Mouse (Mus musculus): ENCODE results near the gene Gpr61. TPM values are rescaled to one million over a fixed set of nuclear protein-coding genes. Genes with fewer than 3 reads are reported as not detected.
A peak's percentile ranks its signal among the peaks of the same experiment; 100 is the strongest.

The Gpr61 gene
- polyA plus RNA-seq, 2 experiments, result 0.04 TPM; not detected in 1

GRCm38 (mm10) chr3:108131216-108131615 lies 23.5 kb downstream of the Gpr61 start:
- no peaks in the 10 kb centered on the region for H3K36me3 ChIP-seq (replicated peaks; ENCODE audit: control insufficient read depth, insufficient read depth, low read depth)
- 79% methylated on average over 5 of the region's 5 CpGs for WGBS (ENCODE audit: insufficient replicate concordance)
- no peak for TF ChIP-seq CTCF (IDR thresholded peaks at IDR 0.05; ENCODE audit: low read depth)
- TF ChIP-seq EP300 (IDR thresholded peaks at IDR 0.05; ENCODE audit: low read depth), result no peak
- no peak overlapping the region for H3K27ac ChIP-seq
- H3K27me3 ChIP-seq (ENCODE audit: control insufficient read depth, insufficient read depth, low read length), result no peaks in the 10 kb centered on the region
- peak overlapping the region; percentile 22; the same call in 1 of the 2 replicates for H3K4me2 ChIP-seq (ENCODE audit: low read depth)
- no peaks in the 10 kb centered on the region for H3K9me3 ChIP-seq (ENCODE audit: control insufficient read depth, low read length)
- ATAC-seq (ENCODE audit: insufficient read depth) (no peak), DNase-seq (ENCODE audit: low read depth in 3 of 3, low spot score in 3 of 3) (no peak)
- H3K9ac ChIP-seq (replicated peaks), result no peak overlapping the region
- peaks cover 47 to 55% of the 10 kb centered on the region in 2 experiments for H3K4me1 ChIP-seq (replicated peaks; ENCODE audit: control insufficient read depth in 2 of 2, insufficient read depth in 2 of 2, low read length in 1 of 2)
- H3K4me3 ChIP-seq (ENCODE audit: insufficient read depth in 1 of 2, low read depth in 2 of 2, low read length in 2 of 2), result no peak overlapping the region

DNA sequence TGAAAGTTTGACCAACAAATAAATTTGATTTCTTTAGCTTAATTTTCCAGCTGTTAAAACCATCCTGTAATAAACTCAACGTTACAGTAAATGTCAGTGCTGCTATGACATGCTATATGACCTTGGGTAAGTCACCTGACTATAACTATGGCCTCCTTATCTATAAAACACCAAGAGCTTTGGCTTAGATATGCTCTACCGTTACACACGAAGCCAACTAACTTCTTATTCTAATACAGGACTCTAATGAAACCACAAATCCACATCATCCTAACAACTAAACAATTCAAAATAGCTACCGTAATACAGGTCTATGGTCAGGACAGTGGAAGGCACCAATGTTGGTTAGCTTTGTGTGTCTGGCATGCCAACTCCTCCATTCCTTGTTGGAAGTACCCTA lies 24.9 kb downstream of the Gpr61 start:
- Histone ChIP-seq H3K27ac (peak overlapping the region; percentile 77), H3K9me3 (ENCODE audit: control insufficient read depth, low read length) (no peaks in the 10 kb centered on the region), H3K4me3 (ENCODE audit: insufficient read depth in 1 of 2, low read depth in 2 of 2, low read length in 2 of 2) (no peak overlapping the region), H3K36me3 (replicated peaks; ENCODE audit: control insufficient read depth, insufficient read depth, low read depth) (no peaks in the 10 kb centered on the region), H3K9ac (replicated peaks) (peak overlapping the region; percentile 57), H3K27me3 (ENCODE audit: control insufficient read depth, insufficient read depth, low read length) (no peaks in the 10 kb centered on the region), H3K4me1 (replicated peaks; ENCODE audit: control insufficient read depth in 2 of 2, insufficient read depth in 2 of 2, low read length in 1 of 2) (peaks cover 50 to 59% of the 10 kb centered on the region in 2 experiments), H3K4me2 (ENCODE audit: low read depth) (peak overlapping the region; percentile 59)
- TF ChIP-seq CTCF (IDR thresholded peaks at IDR 0.05; ENCODE audit: low read depth) (no peak), EP300 (IDR thresholded peaks at IDR 0.05; ENCODE audit: low read depth) (peak; percentile 56)
- ATAC-seq (ENCODE audit: insufficient read depth) (peak; percentile 88), DNase-seq (ENCODE audit: low read depth in 3 of 3, low spot score in 3 of 3) (peak; percentile 31 to 41 (median 37))
- WGBS (ENCODE audit: insufficient replicate concordance), result 21% methylated on average over 4 of the region's 4 CpGs

GRCm38 (mm10) chr3:108129367-108129766 lies 25.3 kb downstream of the Gpr61 start:
- DNase-seq (ENCODE audit: low read depth in 3 of 3, low spot score in 3 of 3) (no peak), ATAC-seq (ENCODE audit: insufficient read depth) (peak; percentile 85)
- peak overlapping the region; percentile 57 for H3K9ac ChIP-seq (replicated peaks)
- TF ChIP-seq CTCF (IDR thresholded peaks at IDR 0.05; ENCODE audit: low read depth) (no peak), EP300 (IDR thresholded peaks at IDR 0.05; ENCODE audit: low read depth) (no peak)
- H3K27me3 ChIP-seq (ENCODE audit: control insufficient read depth, insufficient read depth, low read length), result no peaks in the 10 kb centered on the region
- peak overlapping the region; percentile 77 for H3K27ac ChIP-seq
- H3K9me3 ChIP-seq (ENCODE audit: control insufficient read depth, low read length), result no peaks in the 10 kb centered on the region
- H3K4me1 ChIP-seq (replicated peaks; ENCODE audit: control insufficient read depth in 2 of 2, insufficient read depth in 2 of 2, low read length in 1 of 2), result peaks cover 50 to 59% of the 10 kb centered on the region in 2 experiments
- WGBS (ENCODE audit: insufficient replicate concordance), result 42% methylated on average over 4 of the region's 4 CpGs
- H3K4me2 ChIP-seq (ENCODE audit: low read depth), result peak overlapping the region; percentile 59
- no peaks in the 10 kb centered on the region for H3K36me3 ChIP-seq (replicated peaks; ENCODE audit: control insufficient read depth, insufficient read depth, low read depth)
- H3K4me3 ChIP-seq (ENCODE audit: insufficient read depth in 1 of 2, low read depth in 2 of 2, low read length in 2 of 2), result 0 out of 4 replicates have a peak overlapping the region, but pooled peaks of 1 of the 2 experiments have one; percentile 4

- H3K9ac ChIP-seq (replicated peaks), result peak overlapping the region; percentile 57; the same call in 1 of the 2 replicates
- DNase-seq (ENCODE audit: low read depth in 3 of 3, low spot score in 3 of 3) (no peak), ATAC-seq (ENCODE audit: insufficient read depth) (no peak)
- no peaks in the 10 kb centered on the region for H3K27me3 ChIP-seq (ENCODE audit: control insufficient read depth, insufficient read depth, low read length)
- peaks cover 55 to 59% of the 10 kb centered on the region in 2 experiments for H3K4me1 ChIP-seq (replicated peaks; ENCODE audit: control insufficient read depth in 2 of 2, insufficient read depth in 2 of 2, low read length in 1 of 2)
- no peaks in the 10 kb centered on the region for H3K9me3 ChIP-seq (ENCODE audit: control insufficient read depth, low read length)
- WGBS (ENCODE audit: insufficient replicate concordance), result 59% methylated on average over 5 of the region's 5 CpGs
- H3K36me3 ChIP-seq (replicated peaks; ENCODE audit: control insufficient read depth, insufficient read depth, low read depth), result peaks cover 1% of the 10 kb centered on the region; the same call in 1 of the 2 replicates
- TF ChIP-seq EP300 (IDR thresholded peaks at IDR 0.05; ENCODE audit: low read depth) (no peak), CTCF (IDR thresholded peaks at IDR 0.05; ENCODE audit: low read depth) (no peak)
- H3K27ac ChIP-seq, result peak overlapping the region; percentile 77; the same call in 1 of the 2 replicates
- no peak overlapping the region for H3K4me3 ChIP-seq (ENCODE audit: insufficient read depth in 1 of 2, low read depth in 2 of 2, low read length in 2 of 2)
- peak overlapping the region; percentile 59; the same call in 1 of the 2 replicates for H3K4me2 ChIP-seq (ENCODE audit: low read depth)
These were observed 26.2 kb downstream of the Gpr61 start for GRCm38 (mm10) chr3:108128520-108128919.

GRCm38 (mm10) chr3:108126327-108126726 lies 28.4 kb downstream of the Gpr61 start:
- DNase-seq (ENCODE audit: low read depth in 3 of 3, low spot score in 3 of 3), result no peak
- no peaks in the 10 kb centered on the region for H3K9me3 ChIP-seq (ENCODE audit: control insufficient read depth, low read length)
- peaks cover 17% of the 10 kb centered on the region for H3K36me3 ChIP-seq (replicated peaks; ENCODE audit: control insufficient read depth, insufficient read depth, low read depth)
- no peaks in the 10 kb centered on the region for H3K27me3 ChIP-seq (ENCODE audit: control insufficient read depth, insufficient read depth, low read length)
- TF ChIP-seq EP300 (IDR thresholded peaks at IDR 0.05; ENCODE audit: low read depth), result no peak
- no peak overlapping the region for H3K27ac ChIP-seq
- H3K9ac ChIP-seq (replicated peaks), result no peak overlapping the region
- peaks cover 44% of the 10 kb centered on the region in 2 experiments for H3K4me1 ChIP-seq (replicated peaks; ENCODE audit: control insufficient read depth in 2 of 2, insufficient read depth in 2 of 2, low read length in 1 of 2)
- no peak for ATAC-seq (ENCODE audit: insufficient read depth)
- no peak overlapping the region for H3K4me3 ChIP-seq (ENCODE audit: insufficient read depth in 1 of 2, low read depth in 2 of 2, low read length in 2 of 2)
- 77% methylated on average over 3 of the region's 3 CpGs for WGBS (ENCODE audit: insufficient replicate concordance)
- H3K4me2 ChIP-seq (ENCODE audit: low read depth), result no peak overlapping the region

All from liver, embryonic 14.5 days (tissue).